Mouse (Mus musculus): Measurements from ENCODE around the gene Gm20388.

- TF ChIP-seq CTCF (IDR thresholded peaks at IDR 0.05; ENCODE audit: extremely low read depth, insufficient read depth, low read length) (no peak), POLR2A (IDR thresholded peaks at IDR 0.05; ENCODE audit: extremely low read depth, insufficient read depth, low read length) (no peak)
Observed at GRCm38 (mm10) chr8:120509136-120510034, 598.7 kb downstream of the Gm20388 start.

Measured in cortical plate, adult 2 months (tissue).